Mouse (Mus musculus) liver, embryonic 12.5 days (tissue): ENCODE results near the gene Smug1. TPM values are rescaled to one million over a fixed set of nuclear protein-coding genes. Genes with fewer than 3 reads are reported as not detected.

Source experiments
- ATAC-seq: fragments of 200-750 bp; cut with Nextera tagmentation; 2 replicates; pipeline ENCODE4 v1.8.0; 2017; ENCODE audit warnings: moderate number of reproducible peaks, mild to moderate bottlenecking, moderate library complexity
- H3K27ac ChIP-seq: fragments of 300-500 bp; sonication (generic); 2 replicates; pipeline ENCODE4 v1.5.1; 2016; ENCODE audit warnings: mild to moderate bottlenecking
- H3K27me3 ChIP-seq: fragments of 300-500 bp; sonication (generic); replicated peaks from 2 replicates; pipeline ENCODE4 v1.6.1; 2016; ENCODE audit warnings: mild to moderate bottlenecking, moderate library complexity
- H3K36me3 ChIP-seq: fragments of 300-500 bp; sonication (generic); 2 replicates; pipeline ENCODE4 v1.6.1; 2016; ENCODE audit warnings: mild to moderate bottlenecking, moderate library complexity
- H3K4me1 ChIP-seq: fragments of 300-500 bp; sonication (generic); 2 replicates; pipeline ENCODE4 v1.6.1; 2016
- H3K4me2 ChIP-seq: fragments of 300-500 bp; sonication (generic); 2 replicates; pipeline ENCODE4 v1.6.1; 2016; ENCODE audit warnings: mild to moderate bottlenecking, moderate library complexity
- H3K4me3 ChIP-seq: fragments of 300-500 bp; sonication (generic); 2 replicates; pipeline ENCODE4 v1.5.1; 2016; ENCODE audit warnings: mild to moderate bottlenecking, moderate library complexity
- H3K9ac ChIP-seq: fragments of 300-500 bp; sonication (generic); 2 replicates; pipeline ENCODE4 v1.6.1; 2016; ENCODE audit warnings: mild to moderate bottlenecking, moderate library complexity
- H3K9me3 ChIP-seq: fragments of 300-500 bp; sonication (generic); replicated peaks from 2 replicates; pipeline ENCODE4 v1.6.1; 2016; ENCODE audit warnings: mild to moderate bottlenecking, moderate library complexity
- WGBS: fragments of 180-500 bp; shearing (Covaris S2); methylation state at CpG from one replicate; pipeline ENCODE4 v1.1.7; 2016; ENCODE audit not compliant: insufficient replicate concordance; 5-methylcytosine and 5-hydroxymethylcytosine counted together
- polyA plus RNA-seq: library from polyadenylated mRNA; unstranded; fragments of >200 nt; fragmentation: Nextera tagmentation; extraction: Ambion mirVana; gene quantifications from 2 replicates; pipeline ENCODE4 v1.2.1, GENCODE M21; 2016

Gene Smug1
- polyA plus RNA-seq, 1 experiment from 2014 or later = 7.8 TPM

GRCm38 (mm10) chr15:103130729-103131128 is 36.2 kb downstream of the Smug1 start:
- Histone ChIP-seq H3K4me1 (no peaks in the 10 kb centered on the region), H3K27me3 (peaks cover 94% of the 10 kb centered on the region), H3K4me2 (no peak overlapping the region), H3K9me3 (no peaks in the 10 kb centered on the region; the same call in 1 of the 2 replicates), H3K9ac (no peak overlapping the region), H3K4me3 (no peak overlapping the region), H3K27ac (no peak overlapping the region), H3K36me3 (no peaks in the 10 kb centered on the region)
- WGBS = 30% methylated on average over 1 of the region's 1 CpGs
- no peak for ATAC-seq

GRCm38 (mm10) chr15:103129289-103129688 is 37.6 kb downstream of the Smug1 start:
- peaks cover 94% of the 10 kb centered on the region for H3K27me3 ChIP-seq
- no peaks in the 10 kb centered on the region for H3K4me1 ChIP-seq
- H3K27ac ChIP-seq = no peak overlapping the region
- 18% methylated on average over 6 of the region's 6 CpGs for WGBS
- H3K9me3 ChIP-seq = no peaks in the 10 kb centered on the region; the same call in 1 of the 2 replicates
- no peak for ATAC-seq
- no peak overlapping the region for H3K4me2 ChIP-seq
- no peak overlapping the region for H3K9ac ChIP-seq
- no peak overlapping the region for H3K4me3 ChIP-seq
- no peaks in the 10 kb centered on the region for H3K36me3 ChIP-seq

GRCm38 (mm10) chr15:103128056-103128833 is 38.6 kb downstream of the Smug1 start:
- H3K4me1 ChIP-seq = 0 out of 2 replicates have a peak, but pooled peaks cover 3% of the 10 kb centered on the region
- H3K27me3 ChIP-seq = peaks cover 95% of the 10 kb centered on the region
- 36% methylated on average over 1 of the region's 1 CpGs for WGBS
- H3K9ac ChIP-seq = no peak overlapping the region
- H3K4me2 ChIP-seq = no peak overlapping the region
- H3K4me3 ChIP-seq = no peak overlapping the region
- ATAC-seq = no peak
- no peaks in the 10 kb centered on the region; the same call in 1 of the 2 replicates for H3K9me3 ChIP-seq
- no peak overlapping the region for H3K27ac ChIP-seq
- no peaks in the 10 kb centered on the region for H3K36me3 ChIP-seq

- peaks cover 95% of the 10 kb centered on the region for H3K27me3 ChIP-seq
Measured at GRCm38 (mm10) chr15:103125982-103126381, 40.9 kb downstream of the Smug1 start.

GRCm38 (mm10) chr15:103124254-103124653 is 42.6 kb downstream of the Smug1 start:
- Histone ChIP-seq H3K4me3 (no peak overlapping the region), H3K27me3 (peaks cover 96% of the 10 kb centered on the region), H3K36me3 (no peaks in the 10 kb centered on the region), H3K27ac (no peak overlapping the region), H3K9ac (no peak overlapping the region), H3K4me1 (0 out of 2 replicates have a peak, but pooled peaks cover 6% of the 10 kb centered on the region), H3K9me3 (no peaks in the 10 kb centered on the region; the same call in 1 of the 2 replicates), H3K4me2 (no peak overlapping the region)
- ATAC-seq = no peak
- WGBS = 53% methylated on average over 1 of the region's 1 CpGs

More at GRCm38 (mm10) chr15:103125982-103126381, 40.9 kb downstream of the Smug1 start:
- H3K9ac ChIP-seq = no peak overlapping the region
- H3K27ac ChIP-seq = no peak overlapping the region
- ATAC-seq = no peak
- 54% methylated on average over 5 of the region's 5 CpGs for WGBS
- no peaks in the 10 kb centered on the region for H3K36me3 ChIP-seq
- no peak overlapping the region for H3K4me3 ChIP-seq
- H3K9me3 ChIP-seq = no peaks in the 10 kb centered on the region; the same call in 1 of the 2 replicates
- 0 out of 2 replicates have a peak, but pooled peaks cover 6% of the 10 kb centered on the region for H3K4me1 ChIP-seq
- no peak overlapping the region for H3K4me2 ChIP-seq

- Histone ChIP-seq H3K27ac (no peak overlapping the region), H3K4me1 (0 out of 2 replicates have a peak, but pooled peaks cover 6% of the 10 kb centered on the region), H3K27me3 (peaks cover 94% of the 10 kb centered on the region), H3K9ac (no peak overlapping the region), H3K4me2 (no peak overlapping the region), H3K9me3 (no peaks in the 10 kb centered on the region; the same call in 1 of the 2 replicates), H3K4me3 (no peak overlapping the region), H3K36me3 (no peaks in the 10 kb centered on the region)
- 54% methylated on average over 8 of the region's 8 CpGs for WGBS
- ATAC-seq = no peak
Measured at GRCm38 (mm10) chr15:103123343-103123742, 43.5 kb downstream of the Smug1 start.

- H3K27ac ChIP-seq = no peak overlapping the region
- no peak for ATAC-seq
- whole genome bisulfite sequencing = 48% methylated on average over 2 of the region's 2 CpGs
- no peak overlapping the region for H3K9ac ChIP-seq
- H3K36me3 ChIP-seq = no peaks in the 10 kb centered on the region
- peaks cover 96% of the 10 kb centered on the region for H3K27me3 ChIP-seq
- no peak overlapping the region for H3K4me3 ChIP-seq
- H3K4me1 ChIP-seq = 0 out of 2 replicates have a peak, but pooled peaks cover 6% of the 10 kb centered on the region
- no peaks in the 10 kb centered on the region; the same call in 1 of the 2 replicates for H3K9me3 ChIP-seq
- H3K4me2 ChIP-seq = no peak overlapping the region
Measured at GRCm38 (mm10) chr15:103122372-103122771, 44.5 kb downstream of the Smug1 start.

- WGBS = 29% methylated on average over 5 of the region's 5 CpGs
- Histone ChIP-seq H3K27ac (no peak overlapping the region), H3K36me3 (no peaks in the 10 kb centered on the region), H3K9me3 (no peaks in the 10 kb centered on the region), H3K4me1 (0 out of 2 replicates have a peak, but pooled peaks cover 6% of the 10 kb centered on the region), H3K4me2 (no peak overlapping the region), H3K27me3 (peaks cover 98% of the 10 kb centered on the region), H3K9ac (no peak overlapping the region), H3K4me3 (no peak overlapping the region)
- no peak for ATAC-seq
Measured at GRCm38 (mm10) chr15:103121416-103121815, 45.5 kb downstream of the Smug1 start.

GRCm38 (mm10) chr15:103120594-103120993 is 46.3 kb downstream of the Smug1 start:
- no peak overlapping the region for H3K4me2 ChIP-seq
- 52% methylated on average over 11 of the region's 11 CpGs for WGBS
- peaks cover 98% of the 10 kb centered on the region for H3K27me3 ChIP-seq
- no peak overlapping the region for H3K27ac ChIP-seq
- H3K4me3 ChIP-seq = no peak overlapping the region
- no peak for ATAC-seq
- 0 out of 2 replicates have a peak, but pooled peaks cover 6% of the 10 kb centered on the region for H3K4me1 ChIP-seq
- H3K9ac ChIP-seq = no peak overlapping the region
- no peaks in the 10 kb centered on the region for H3K36me3 ChIP-seq
- no peaks in the 10 kb centered on the region for H3K9me3 ChIP-seq

GRCm38 (mm10) chr15:103115726-103116125 is 51.2 kb downstream of the Smug1 start:
- Histone ChIP-seq H3K4me2 (no peak overlapping the region), H3K4me1 (no peaks in the 10 kb centered on the region), H3K27ac (no peak overlapping the region), H3K36me3 (no peaks in the 10 kb centered on the region), H3K27me3 (peaks cover 96% of the 10 kb centered on the region), H3K9me3 (no peaks in the 10 kb centered on the region), H3K9ac (no peak overlapping the region), H3K4me3 (no peak overlapping the region)
- ATAC-seq = no peak
- WGBS = 37% methylated on average over 5 of the region's 5 CpGs

- H3K4me3 ChIP-seq = no peak overlapping the region
- H3K9me3 ChIP-seq = no peaks in the 10 kb centered on the region
- no peak overlapping the region for H3K4me2 ChIP-seq
- ATAC-seq = no peak
- no peak overlapping the region for H3K9ac ChIP-seq
- H3K27me3 ChIP-seq = peaks cover 96% of the 10 kb centered on the region
- 2% methylated on average over 9 of the region's 9 CpGs for WGBS
- H3K27ac ChIP-seq = no peak overlapping the region
- no peaks in the 10 kb centered on the region for H3K36me3 ChIP-seq
- H3K4me1 ChIP-seq = no peaks in the 10 kb centered on the region
Measured at GRCm38 (mm10) chr15:103115256-103115655, 51.6 kb downstream of the Smug1 start.

GRCm38 (mm10) chr15:103113077-103113476 is 53.8 kb downstream of the Smug1 start:
- WGBS = 55% methylated on average over 6 of the region's 6 CpGs
- no peaks in the 10 kb centered on the region for H3K9me3 ChIP-seq
- H3K27ac ChIP-seq = no peak overlapping the region
- no peak for ATAC-seq
- H3K4me1 ChIP-seq = no peaks in the 10 kb centered on the region
- H3K4me2 ChIP-seq = no peak overlapping the region
- peaks cover 98% of the 10 kb centered on the region for H3K27me3 ChIP-seq
- no peak overlapping the region for H3K9ac ChIP-seq
- H3K36me3 ChIP-seq = no peaks in the 10 kb centered on the region
- H3K4me3 ChIP-seq = no peak overlapping the region
